Mouse (Mus musculus) kidney, embryonic 14.5 days (tissue): Measurements from ENCODE around the gene Gtf2ird2. TPM values are rescaled to one million over a fixed set of nuclear protein-coding genes. Genes with fewer than 3 reads are reported as not detected.
A peak's percentile ranks its signal among the peaks of the same experiment; 100 is the strongest.

Source experiments
- ATAC-seq: fragments of 200-750 bp; cut with Nextera tagmentation; 2 replicates; pipeline ENCODE4 v1.8.0; 2017; ENCODE audit warnings: moderate number of reproducible peaks, mild to moderate bottlenecking, moderate TSS enrichment, moderate library complexity; ENCODE audit not compliant: low FRiP score, low TSS enrichment
- H3K27ac ChIP-seq: fragments of 300-500 bp; sonication (generic); 2 replicates; pipeline ENCODE4 v1.5.1; 2014; ENCODE audit warnings: low read depth, mild to moderate bottlenecking, low read length, moderate library complexity, mixed read lengths
- H3K27me3 ChIP-seq: fragments of 300-500 bp; sonication (generic); 2 replicates; pipeline ENCODE4 v1.6.1; 2014; ENCODE audit warnings: mild to moderate bottlenecking, low read length; ENCODE audit not compliant: control insufficient read depth, insufficient read depth
- H3K36me3 ChIP-seq: fragments of 300-500 bp; sonication (generic); 2 replicates; pipeline ENCODE4 v1.6.1; 2014; ENCODE audit warnings: low read length, mixed read lengths; ENCODE audit not compliant: control insufficient read depth, insufficient read depth
- H3K4me1 ChIP-seq: fragments of 300-500 bp; sonication (generic); 2 replicates; pipeline ENCODE4 v1.6.1; 2014; ENCODE audit warnings: low read length, mixed read lengths; ENCODE audit not compliant: control insufficient read depth, insufficient read depth
- H3K4me2 ChIP-seq: fragments of 300-500 bp; sonication (generic); replicated peaks from 2 replicates; pipeline ENCODE4 v1.6.1; 2014; ENCODE audit warnings: low read depth, mild to moderate bottlenecking, low read length
- H3K4me3 ChIP-seq: fragments of 300-500 bp; sonication (generic); 2 replicates; pipeline ENCODE4 v1.5.1; 2014; ENCODE audit warnings: mild to moderate bottlenecking, low read length
- H3K9ac ChIP-seq: fragments of 300-500 bp; sonication (generic); 2 replicates; pipeline ENCODE4 v1.6.1; 2014; ENCODE audit warnings: low read depth, mild to moderate bottlenecking, low read length, moderate library complexity
- H3K9me3 ChIP-seq: fragments of 300-500 bp; sonication (generic); 2 replicates; pipeline ENCODE4 v1.6.1; 2016; ENCODE audit warnings: low read length; ENCODE audit not compliant: control insufficient read depth
- WGBS: fragments of 180-500 bp; shearing (Covaris S2); extraction: QIAGEN DNeasy Blood & Tissue Kit; methylation state at CpG from one replicate; pipeline ENCODE4 v1.1.7; 2014; 5-methylcytosine and 5-hydroxymethylcytosine counted together
- polyA plus RNA-seq: library from polyadenylated mRNA; unstranded; fragments of >200 nt; fragmentation: Nextera tagmentation; extraction: Ambion mirVana; gene quantifications from 2 replicates; pipeline ENCODE4 v1.2.1, GENCODE M21; 2014

Gtf2ird2 gene
- polyA plus RNA-seq, 1 experiment from 2014 or later: 9.2 TPM

DNA sequence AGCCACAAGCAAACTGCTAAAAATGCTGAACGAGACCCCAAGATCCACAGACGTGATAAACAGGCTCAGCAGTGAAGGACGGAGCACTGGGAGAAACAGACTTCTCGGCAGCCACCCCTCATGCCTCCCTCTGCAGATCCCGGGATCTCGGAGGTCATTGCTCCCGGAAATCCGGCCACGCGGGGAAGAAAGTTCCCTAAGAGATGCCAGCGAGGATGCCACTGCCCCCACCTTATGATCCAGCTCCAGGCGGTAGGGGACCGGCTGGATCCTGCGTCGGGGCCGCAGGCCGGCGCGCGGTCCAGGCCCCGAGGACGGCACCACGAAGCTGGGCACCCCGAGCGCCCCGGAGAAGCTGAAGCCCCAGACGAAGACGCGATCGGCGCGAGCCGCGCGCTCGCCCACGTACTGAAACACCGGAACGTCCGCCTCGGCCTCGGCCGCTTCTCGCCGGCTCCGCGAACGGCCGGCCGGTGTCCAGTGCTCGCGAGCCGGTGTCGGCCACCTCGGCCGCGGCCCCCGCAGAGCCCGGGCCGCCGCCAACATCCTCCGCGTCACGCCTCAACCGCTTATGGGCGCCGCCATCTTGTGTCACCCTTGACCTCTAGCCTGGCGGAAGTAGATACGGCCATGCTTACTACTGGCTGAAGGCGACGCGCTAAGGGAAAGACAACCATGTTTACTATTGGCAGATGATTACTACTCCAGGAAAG is 7.5 kb upstream of the Gtf2ird2 start, which contains the start of gene Rcc1l:
Gene Rcc1l (minus strand): TSS at position 606 of the 713 bp plus-strand sequence.
- Histone ChIP-seq H3K4me2 (peak within 1 kb of the TSS; percentile 82), H3K27me3 (no peaks in the 10 kb centered on the region), H3K4me3 (peak within 1 kb of the TSS; percentile 91), H3K9ac (peak within 1 kb of the TSS; percentile 84), H3K9me3 (no peaks in the 10 kb centered on the region), H3K36me3 (peaks cover 6% of the 10 kb centered on the region; the same call in 1 of the 2 replicates), H3K27ac (peak within 1 kb of the TSS; percentile 87), H3K4me1 (peaks cover 10% of the 10 kb centered on the region)
- WGBS: under 1% methylated on average over 66 of the region's 72 CpGs
- ATAC-seq: peak; percentile 89

DNA sequence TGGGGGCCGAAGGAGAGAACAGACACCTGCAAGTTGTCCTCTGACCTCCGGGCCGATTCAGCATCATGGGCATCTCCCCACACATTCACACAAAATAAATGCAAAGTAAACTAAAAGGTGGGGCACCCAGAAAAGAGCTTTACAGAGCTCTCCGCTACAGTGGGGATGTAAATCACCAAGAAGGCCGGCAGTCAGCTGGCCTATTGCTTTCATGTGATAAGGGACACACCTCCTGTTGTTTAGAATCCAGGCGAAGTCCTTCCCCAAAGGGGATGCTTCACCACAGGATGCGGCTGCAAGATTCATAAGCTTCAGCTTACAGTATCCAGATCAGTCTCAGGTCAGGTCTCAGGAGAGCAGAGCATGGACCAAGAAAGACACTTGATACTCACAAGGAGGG is 5.3 kb upstream of the Gtf2ird2 start:
- no peaks in the 10 kb centered on the region for H3K36me3 ChIP-seq
- WGBS: 67% methylated on average over 7 of the region's 7 CpGs
- H3K9me3 ChIP-seq: no peaks in the 10 kb centered on the region
- H3K27me3 ChIP-seq: no peaks in the 10 kb centered on the region
- no peak overlapping the region for H3K9ac ChIP-seq
- peaks cover 25% of the 10 kb centered on the region for H3K4me1 ChIP-seq
- H3K27ac ChIP-seq: no peak overlapping the region
- no peak for ATAC-seq
- H3K4me2 ChIP-seq: no peak overlapping the region
- H3K4me3 ChIP-seq: no peak overlapping the region

DNA sequence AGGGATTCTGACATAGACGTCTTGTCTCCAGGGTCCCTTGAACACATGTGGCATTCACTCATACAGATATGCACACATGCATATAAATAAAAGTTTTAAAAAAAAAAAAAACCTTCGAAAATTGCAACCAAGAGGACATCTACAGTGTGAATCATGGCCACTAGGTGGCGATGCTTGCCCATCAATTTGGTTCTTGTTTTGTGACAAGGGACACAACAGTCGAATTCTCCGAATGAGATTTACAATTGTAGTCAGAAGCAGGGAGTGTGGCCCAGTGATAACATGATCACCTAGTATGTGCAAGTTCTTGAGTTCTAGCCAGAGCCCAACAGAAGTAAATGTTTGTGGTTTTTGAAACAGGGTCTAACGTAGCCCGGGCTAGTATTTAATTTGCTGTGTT is 3.9 kb upstream of the Gtf2ird2 start:
- ATAC-seq: no peak
- no peaks in the 10 kb centered on the region for H3K27me3 ChIP-seq
- WGBS: 25% methylated on average over 7 of the region's 7 CpGs
- no peaks in the 10 kb centered on the region for H3K9me3 ChIP-seq
- no peaks in the 10 kb centered on the region for H3K36me3 ChIP-seq
- no peak overlapping the region for H3K9ac ChIP-seq
- no peak overlapping the region for H3K4me2 ChIP-seq
- H3K4me3 ChIP-seq: no peak overlapping the region
- H3K27ac ChIP-seq: no peak overlapping the region
- H3K4me1 ChIP-seq: peaks cover 27% of the 10 kb centered on the region

DNA sequence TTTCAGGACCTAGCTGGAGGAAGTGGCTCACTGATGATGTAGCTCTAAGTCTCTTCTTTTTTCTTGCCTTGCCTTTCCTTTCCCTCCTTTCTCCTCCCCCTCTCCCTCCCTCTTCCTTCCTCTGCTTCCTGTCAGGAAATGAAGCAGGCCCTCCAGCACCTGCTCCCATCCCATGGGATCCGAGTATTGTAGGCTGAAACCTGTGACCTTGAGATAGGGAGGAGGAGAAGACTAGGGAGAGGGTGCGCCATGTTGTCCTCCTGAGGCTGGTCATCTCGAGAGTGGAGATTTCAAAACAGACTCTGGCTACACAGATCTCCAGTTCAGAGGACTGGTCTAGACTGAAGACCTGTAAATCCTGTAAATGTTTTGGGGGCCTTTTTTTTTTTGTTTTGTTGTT is 1.6 kb upstream of the Gtf2ird2 start:
- Histone ChIP-seq H3K4me2 (peak overlapping the region; percentile 56; the same call in 1 of the 2 replicates), H3K27me3 (no peaks in the 10 kb centered on the region), H3K36me3 (no peaks in the 10 kb centered on the region), H3K9ac (no peak overlapping the region), H3K4me1 (peaks cover 20% of the 10 kb centered on the region), H3K4me3 (no peak overlapping the region), H3K9me3 (no peaks in the 10 kb centered on the region), H3K27ac (no peak overlapping the region)
- ATAC-seq: no peak
- 61% methylated on average over 3 of the region's 3 CpGs for WGBS

DNA sequence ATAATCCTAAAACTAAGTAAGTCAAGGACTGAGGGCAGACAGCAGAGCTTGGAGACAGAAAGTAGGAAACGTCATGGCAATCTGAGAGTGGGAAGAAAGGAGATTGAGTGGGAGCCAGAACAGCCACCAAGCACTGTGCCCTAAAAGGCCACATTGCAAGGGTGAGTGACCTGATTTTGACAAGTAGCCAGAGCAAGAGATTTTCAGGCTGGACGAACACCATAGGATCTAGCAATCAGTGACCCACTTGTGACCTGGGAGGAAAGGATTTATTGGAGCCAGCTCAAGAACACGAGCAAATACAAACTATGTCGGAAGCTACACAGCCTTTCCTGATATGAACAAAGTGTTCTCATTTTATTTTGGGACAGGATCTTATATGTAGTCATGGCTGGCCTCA is 1.1 kb upstream of the Gtf2ird2 start:
- H3K9ac ChIP-seq: peak overlapping the region; percentile 89; the same call in 1 of the 2 replicates
- H3K27me3 ChIP-seq: no peaks in the 10 kb centered on the region
- peak overlapping the region; percentile 66 for H3K4me3 ChIP-seq
- H3K36me3 ChIP-seq: no peaks in the 10 kb centered on the region
- 13% methylated on average over 4 of the region's 4 CpGs for WGBS
- H3K27ac ChIP-seq: peak overlapping the region; percentile 98; the same call in 1 of the 2 replicates
- H3K9me3 ChIP-seq: no peaks in the 10 kb centered on the region
- ATAC-seq: no peak
- H3K4me1 ChIP-seq: peaks cover 20% of the 10 kb centered on the region
- peak overlapping the region; percentile 56 for H3K4me2 ChIP-seq

DNA sequence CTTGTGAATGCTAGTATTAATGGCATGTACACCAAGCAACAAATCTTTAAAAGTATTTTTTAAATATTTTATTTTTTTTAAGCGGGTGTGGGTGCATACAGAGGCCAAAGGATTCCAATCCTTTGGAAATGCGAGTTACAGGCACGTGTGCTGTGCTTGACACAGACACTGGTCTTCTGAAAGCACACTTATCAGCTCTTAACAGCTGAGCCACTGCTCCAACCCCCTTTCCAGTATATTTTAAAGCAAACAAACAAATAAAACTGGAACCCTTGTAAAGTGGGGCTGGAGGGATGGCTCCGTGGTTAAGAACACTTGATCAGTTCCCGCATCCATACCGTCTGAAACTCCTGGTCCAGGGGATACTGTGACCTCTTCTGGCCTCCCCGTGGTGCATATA is 657 bp upstream of the Gtf2ird2 start:
- Histone ChIP-seq H3K4me3 (peak overlapping the region; percentile 66), H3K27ac (peak overlapping the region; percentile 98), H3K9me3 (no peaks in the 10 kb centered on the region), H3K4me1 (peaks cover 20% of the 10 kb centered on the region), H3K9ac (peak overlapping the region; percentile 89), H3K27me3 (no peaks in the 10 kb centered on the region), H3K4me2 (peak overlapping the region; percentile 56), H3K36me3 (no peaks in the 10 kb centered on the region)
- no peak for ATAC-seq
- WGBS: 51% methylated on average over 7 of the region's 7 CpGs

DNA sequence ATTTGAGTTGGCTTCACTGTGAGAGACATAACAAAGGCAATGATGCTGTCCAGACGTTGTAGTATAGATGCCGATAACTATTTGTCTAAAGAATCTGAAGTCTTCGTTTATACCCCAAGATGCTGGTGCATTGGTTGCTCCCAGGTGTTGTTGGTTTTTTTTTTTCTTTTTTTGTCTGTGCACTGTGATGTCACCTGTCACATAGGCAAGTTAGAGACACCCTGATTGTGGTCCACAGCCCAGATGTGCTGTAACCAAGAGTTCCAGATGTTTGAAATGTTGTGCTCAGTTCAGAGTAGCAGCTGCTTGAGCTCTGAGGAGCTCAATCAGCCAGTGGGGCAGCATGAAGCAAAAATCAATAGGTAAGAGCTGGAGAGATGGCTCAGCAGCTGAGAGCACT is 2.2 kb downstream of the Gtf2ird2 start:
- Histone ChIP-seq H3K4me2 (no peak overlapping the region), H3K27me3 (no peaks in the 10 kb centered on the region), H3K4me1 (peaks cover 17% of the 10 kb centered on the region), H3K9me3 (no peaks in the 10 kb centered on the region), H3K4me3 (no peak overlapping the region), H3K27ac (no peak overlapping the region), H3K9ac (no peak overlapping the region), H3K36me3 (no peaks in the 10 kb centered on the region)
- WGBS: 81% methylated on average over 3 of the region's 3 CpGs
- ATAC-seq: no peak

DNA sequence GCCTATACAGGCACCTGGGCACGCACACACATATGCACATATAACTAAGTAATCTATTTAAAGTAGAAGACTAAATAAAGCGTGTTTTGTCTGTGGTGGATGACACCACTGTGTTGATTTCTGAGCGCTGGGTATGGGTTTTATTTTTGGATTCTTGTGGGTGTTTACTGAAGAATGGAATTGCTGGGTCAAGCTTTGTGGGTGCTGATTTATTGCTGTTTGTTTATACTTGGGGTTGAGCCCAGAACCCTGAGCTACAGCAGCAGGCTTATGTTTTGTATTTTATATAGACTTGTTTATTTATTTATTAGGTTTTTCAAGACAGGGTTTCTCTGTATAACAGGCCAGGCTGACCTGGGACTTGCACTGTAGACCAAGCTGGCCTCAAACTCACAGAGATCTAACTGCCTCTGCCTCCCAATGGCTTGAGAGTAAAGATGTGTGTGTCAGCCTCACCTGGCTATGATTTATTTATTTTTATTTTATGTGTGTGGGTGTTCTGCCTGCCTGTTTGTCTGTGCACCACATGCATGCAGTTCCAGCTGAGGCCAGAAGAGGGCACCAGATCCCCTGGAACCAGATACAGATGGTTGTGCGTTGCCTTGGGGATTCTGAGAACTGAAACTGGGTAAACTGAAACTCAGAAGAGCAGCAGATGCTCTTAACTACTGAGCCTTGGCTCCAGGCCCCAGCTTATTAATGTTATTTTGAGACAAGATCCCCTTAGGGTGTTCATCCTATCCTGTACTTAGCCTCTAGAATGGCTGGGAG is 3.3 kb downstream of the Gtf2ird2 start:
- Histone ChIP-seq H3K27ac (no peak overlapping the region), H3K9ac (no peak overlapping the region), H3K27me3 (no peaks in the 10 kb centered on the region), H3K4me2 (no peak overlapping the region), H3K4me1 (peaks cover 16% of the 10 kb centered on the region), H3K9me3 (no peaks in the 10 kb centered on the region), H3K36me3 (no peaks in the 10 kb centered on the region), H3K4me3 (no peak overlapping the region)
- ATAC-seq: no peak
- 81% methylated on average over 4 of the region's 4 CpGs for WGBS

DNA sequence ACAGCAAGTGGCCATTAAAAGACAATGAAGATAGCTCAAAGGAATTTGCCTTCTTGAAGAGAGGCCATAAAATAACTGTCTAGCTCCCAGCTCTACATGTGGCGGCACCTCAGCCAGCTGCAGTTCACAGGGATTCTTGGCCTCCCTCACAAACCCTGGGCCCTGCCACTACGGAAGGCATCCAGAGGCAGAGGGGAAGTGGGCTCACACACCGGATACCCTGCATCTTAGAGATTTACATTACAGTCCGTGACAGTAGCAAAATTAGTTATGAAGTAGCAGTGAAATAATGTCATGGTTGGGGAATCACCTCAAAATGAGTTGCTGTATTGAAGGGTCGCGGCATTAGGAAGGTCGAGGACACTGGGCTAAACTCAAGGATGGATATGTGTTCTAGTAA is 4.8 kb downstream of the Gtf2ird2 start:
- H3K27me3 ChIP-seq: no peaks in the 10 kb centered on the region
- no peak overlapping the region for H3K4me2 ChIP-seq
- peaks cover 1% of the 10 kb centered on the region; the same call in 1 of the 2 replicates for H3K4me1 ChIP-seq
- no peak overlapping the region for H3K9ac ChIP-seq
- no peaks in the 10 kb centered on the region for H3K9me3 ChIP-seq
- WGBS: 57% methylated on average over 7 of the region's 7 CpGs
- H3K36me3 ChIP-seq: no peaks in the 10 kb centered on the region; the same call in 1 of the 2 replicates
- ATAC-seq: no peak
- H3K4me3 ChIP-seq: no peak overlapping the region
- H3K27ac ChIP-seq: no peak overlapping the region; the same call in 1 of the 2 replicates
